Mouse (Mus musculus) brain, embryonic 18.5 days (tissue): ENCODE measurements at regions not wholly inside any gene's neighbourhood (a gene's known extent, or its start where the extent isn't known, plus 50 kb on each side); places are given as distances from the start of the nearest gene placed in this dataset.

Source experiments
- DNase-seq: peaks from one replicate; pipeline ENCODE4 v3.0.0-alpha.2; 2012; ENCODE audit warnings: low read depth, low spot score

DNA sequence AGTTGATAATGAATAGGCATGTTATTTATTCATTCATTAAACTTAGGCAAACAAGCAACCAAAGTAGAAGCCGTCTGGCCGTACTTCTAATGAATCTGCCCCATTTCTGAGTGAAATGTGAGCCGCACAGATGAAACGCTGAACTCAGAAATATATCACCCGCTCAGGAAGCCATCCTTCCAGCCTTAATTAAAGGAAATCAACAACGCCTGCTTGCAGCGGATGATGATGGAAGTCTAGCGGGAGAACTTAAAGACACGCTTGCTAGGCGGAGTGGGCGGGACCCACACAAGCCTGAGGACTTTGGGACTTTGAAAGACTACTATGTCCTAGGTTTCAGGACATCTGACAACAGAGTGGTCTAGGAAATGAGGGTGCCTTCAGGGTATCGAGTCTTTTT, 117.7 kb upstream of the Xylt1 start:
- DNase-seq = no peak

DNA sequence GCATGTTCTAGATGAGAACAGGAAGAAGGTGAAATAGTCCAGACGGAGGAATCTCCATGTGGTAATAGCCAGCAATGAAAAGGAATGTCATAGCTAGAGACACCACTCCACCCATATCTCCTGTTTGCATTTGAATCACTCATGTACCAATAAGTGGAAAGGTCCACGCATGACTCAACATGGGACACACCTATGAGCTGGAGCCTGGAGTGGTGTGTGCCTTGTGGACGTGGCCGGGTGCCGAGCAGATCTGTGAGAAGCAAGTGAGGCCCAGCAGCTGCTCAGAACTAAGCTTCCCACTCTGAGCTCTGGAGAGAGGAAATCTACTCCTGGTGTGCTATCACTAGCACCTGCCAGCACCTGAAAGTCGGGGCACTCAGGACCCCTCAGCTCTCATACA, 116.4 kb upstream of the Xylt1 start:
- DNase-seq = no peak

DNA sequence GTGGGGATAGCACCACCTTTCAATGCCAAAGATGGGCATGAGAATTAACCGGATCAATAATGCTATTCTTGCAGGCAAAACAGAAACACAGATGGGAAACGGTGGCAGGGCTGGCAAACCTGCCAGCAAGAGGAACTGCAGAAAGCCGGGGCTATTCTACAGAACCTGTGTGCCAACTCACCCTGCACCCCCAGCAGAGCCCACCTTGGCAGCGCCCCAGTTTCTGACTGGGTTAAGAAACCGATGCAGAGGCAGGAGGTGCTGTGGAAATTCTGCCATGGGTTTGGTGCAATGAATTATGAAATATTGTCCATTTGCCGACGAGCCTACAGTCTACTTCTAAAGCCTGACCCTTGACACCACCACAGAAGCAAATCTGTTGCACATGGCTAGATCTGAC, 112.7 kb upstream of the Xylt1 start:
- no peak for DNase-seq

DNA sequence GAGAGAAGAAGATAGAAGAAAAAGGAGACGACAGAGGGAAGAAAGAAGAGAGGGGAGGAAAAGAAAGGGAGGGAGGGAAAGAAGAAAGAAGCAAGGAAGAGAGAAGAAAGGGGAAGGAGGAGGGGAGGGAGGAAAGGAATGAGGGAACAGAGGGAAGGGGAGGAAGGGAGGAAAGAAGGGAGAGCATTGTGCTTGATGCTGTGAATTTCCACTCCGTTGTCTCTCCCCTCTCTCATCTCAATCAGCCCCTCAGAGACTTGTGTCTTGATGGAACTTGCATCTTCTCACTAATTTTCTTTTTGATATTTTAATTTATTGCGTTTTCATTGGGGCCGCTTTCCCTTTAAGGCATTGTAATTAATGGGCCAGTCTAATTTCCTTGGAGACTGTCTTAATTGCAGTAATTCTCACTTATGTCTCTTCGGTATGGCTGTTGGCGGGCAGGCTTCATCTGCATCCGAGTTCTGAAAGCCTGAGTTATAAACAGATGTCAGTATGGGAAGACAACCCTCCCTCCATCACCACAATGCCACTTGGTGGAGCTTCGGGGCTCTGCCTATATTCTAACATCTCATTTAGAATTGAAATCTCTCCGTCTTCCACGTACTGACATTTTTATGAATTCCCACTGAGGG, 111.4 kb upstream of the Xylt1 start:
- DNase-seq = no peak

DNA sequence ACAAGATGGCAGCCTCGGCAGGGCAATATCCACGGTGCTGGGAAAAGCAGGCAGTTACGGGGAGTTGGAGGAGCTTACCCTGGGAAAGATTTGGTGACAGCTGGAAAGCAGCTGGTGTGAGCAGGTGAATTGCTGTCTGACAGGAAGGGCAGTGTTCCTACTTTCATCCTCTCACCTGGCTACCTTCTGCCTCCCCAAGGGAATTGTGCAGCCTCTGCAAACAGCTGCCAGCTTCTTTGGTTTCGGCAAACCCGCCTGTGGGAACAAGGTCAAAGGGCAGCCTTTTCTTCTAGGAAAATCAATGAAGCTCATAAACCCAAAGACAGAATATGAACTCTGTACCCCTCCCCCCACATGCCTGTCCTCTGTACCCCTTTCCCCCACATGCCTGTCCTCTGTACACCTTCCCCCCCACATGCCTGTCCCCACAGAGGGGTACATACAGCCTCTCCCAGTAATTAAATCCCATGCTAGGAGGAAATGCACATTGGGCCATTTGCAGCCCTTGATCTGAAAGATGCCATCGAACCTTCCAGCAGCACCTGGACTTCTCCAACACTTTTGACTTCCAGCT, 102.3 kb upstream of the Xylt1 start:
- DNase-seq = no peak

DNA sequence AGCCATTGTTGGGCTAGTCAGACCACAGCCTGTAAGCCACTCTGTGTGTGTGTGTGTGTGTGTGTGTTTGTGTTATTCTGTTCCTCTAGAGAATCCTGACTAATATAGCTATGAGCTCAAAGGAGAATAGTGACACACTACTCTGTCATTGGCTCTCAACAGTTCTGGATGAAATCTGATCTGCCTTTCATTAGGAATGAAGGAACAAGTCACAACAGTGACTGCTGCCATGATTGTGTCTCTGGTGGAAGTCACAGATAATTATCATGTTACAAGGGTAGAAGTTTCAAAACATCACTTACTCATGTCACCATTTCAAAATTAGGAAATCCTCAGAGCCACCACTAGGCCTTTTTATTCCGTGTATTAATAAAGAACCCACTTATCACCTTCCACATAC, 98.6 kb upstream of the Xylt1 start:
- DNase-seq = no peak

DNA sequence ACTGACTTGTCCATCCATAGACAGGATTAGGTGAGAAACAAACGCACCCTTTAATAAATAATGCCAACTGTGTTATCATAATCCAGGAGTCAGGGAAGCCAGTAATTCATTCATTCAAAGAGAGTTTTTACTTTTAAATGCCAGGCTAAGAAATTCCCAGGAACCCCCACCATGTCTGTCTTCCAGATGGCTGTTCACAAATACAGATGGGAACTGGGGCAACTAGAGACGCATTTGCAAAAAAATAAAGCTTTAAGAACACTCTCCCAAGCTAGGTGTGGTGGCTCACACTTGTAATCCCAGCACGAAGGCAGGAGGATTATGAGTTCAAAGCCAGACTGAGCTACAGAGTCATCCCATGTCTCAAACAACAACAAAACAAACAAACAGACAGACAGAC, 95.6 kb upstream of the Xylt1 start:
- peak; percentile 47 for DNase-seq

DNA sequence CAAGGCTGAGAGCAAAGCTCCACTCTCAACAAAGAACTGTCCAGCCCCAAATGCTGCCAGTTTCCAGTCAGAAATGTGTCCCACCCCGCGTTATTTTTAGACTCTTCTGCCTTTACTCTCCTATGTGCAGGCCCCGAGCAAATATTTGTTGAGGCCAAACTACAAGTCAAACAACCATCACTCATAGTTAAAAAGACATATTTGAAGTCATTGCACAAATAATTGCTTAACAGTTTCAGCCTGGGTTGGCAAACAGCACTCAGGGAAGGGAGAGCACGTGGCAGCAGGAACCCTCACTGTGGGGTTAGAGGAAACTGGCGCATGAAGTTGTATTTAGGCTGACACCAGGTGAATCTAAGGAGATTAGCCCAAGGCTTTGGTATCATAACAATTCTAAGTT, 94.8 kb upstream of the Xylt1 start:
- no peak for DNase-seq

DNA sequence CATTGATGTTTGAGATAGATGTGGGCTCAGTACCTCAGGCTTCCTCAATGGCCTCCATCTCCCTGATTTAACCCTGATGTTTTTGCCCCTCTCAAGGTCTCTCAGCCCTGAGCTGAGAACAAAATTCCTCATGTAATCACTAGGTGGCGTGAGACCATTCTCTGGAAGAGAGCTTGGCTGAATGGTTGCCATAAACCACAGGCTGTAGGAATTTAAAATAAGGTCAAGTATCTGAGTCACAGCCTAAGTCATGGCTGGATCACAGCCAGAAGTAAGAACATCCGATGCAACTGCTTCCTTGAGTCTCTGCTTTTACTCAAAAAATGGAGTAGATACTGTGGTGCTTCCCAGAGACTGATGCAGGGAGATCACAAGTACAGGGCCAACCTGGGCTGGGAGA, 77.1 kb upstream of the Xylt1 start:
- no peak for DNase-seq

DNA sequence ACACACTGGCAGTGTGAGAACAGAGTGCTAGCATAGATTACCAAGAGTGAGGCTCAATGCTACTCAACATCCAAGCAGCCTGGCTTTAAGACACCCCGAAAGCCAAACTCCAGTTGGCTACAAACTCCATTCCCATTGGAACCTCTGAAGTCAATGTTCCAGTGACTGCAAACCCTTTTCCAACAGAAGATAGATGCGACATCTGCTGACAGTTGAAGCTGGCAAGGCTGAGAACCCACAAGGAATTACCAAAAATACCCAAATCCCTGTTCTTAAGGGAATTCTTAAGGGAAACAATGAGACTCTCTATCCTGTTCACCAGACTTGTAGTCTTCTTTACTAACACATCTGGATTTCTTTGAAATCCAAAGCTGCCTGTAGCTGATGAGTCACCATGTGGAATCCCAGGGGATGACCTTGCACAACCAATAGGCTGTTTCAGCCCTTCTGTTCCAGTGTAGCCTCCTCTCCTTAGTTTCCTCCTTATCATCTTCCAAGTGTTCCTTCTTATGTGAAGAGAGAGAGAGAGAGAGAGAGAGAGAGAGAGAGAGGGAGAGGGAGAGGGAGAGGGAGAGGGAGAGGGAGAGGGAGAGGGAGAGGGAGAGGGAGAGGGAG, 70.1 kb upstream of the Xylt1 start:
- no peak for DNase-seq

DNA sequence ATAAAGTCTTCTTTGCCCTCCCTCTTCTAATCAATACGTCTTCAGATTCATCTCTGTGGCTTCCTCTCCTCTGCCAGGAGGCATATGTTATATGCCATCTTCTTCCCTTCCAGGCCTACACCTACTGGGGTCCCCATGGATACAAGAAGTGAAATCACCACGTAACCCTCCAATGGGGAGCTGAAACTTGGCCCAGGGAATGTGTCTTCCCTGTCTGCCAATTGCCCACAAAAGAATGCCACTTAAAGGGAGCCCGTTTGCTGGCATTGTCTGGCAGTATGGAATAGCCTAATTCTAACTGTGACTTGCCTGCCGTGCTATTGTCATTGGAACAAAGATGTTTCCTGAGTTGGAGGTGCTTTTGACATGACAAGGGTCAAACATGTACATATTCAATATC, 69.5 kb upstream of the Xylt1 start:
- no peak for DNase-seq

DNA sequence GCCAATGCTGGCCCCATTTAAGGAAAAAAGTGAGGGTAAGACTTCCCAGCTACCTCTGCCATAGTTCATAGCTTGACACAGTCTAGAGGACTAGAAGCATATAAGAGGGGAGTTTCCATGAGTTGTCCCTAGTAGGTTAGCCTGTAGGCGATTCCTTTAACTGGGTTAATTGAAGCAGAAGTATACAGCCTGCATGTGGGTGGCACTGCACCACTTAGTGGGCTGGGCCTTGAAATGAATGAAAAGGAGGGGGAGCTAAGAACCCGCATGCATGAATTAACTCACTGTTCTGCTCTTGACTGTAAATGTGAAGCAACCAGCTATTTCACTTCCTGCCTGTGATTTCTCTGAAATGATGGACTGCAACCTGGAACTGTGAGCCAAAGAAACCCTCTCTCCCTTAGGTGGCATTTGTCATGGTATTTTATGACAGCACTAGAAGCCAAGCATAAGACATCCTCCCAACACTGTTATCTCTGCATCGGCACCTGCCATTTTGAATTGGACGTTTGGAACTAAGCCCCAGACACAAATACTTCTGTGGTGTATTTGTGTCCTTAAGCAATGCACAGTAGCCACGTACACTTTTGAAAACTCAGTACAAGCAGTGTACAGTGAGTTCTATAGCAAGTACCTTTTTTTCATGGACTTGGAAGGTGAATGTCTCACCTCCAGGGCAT, 64.5 kb upstream of the Xylt1 start:
- no peak for DNase-seq

DNA sequence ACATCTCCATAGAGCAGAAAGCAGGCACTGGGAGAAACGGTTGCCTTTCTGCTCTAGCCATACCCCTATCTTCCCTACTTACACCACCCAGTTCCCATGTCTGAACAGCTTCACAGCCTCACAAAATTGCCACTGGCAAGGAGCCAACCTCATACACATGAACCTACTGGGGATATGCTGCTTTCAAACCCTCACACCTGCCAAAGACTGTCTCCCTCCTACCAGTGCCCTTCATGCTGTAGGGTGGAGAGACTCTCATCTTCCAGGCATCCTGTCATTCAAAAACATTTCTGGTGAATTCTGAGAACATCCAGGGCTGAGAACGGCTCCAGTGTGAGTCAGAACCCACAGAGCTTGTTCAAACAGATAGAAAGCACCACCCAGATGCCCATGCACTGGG, 63.4 kb upstream of the Xylt1 start:
- no peak for DNase-seq

DNA sequence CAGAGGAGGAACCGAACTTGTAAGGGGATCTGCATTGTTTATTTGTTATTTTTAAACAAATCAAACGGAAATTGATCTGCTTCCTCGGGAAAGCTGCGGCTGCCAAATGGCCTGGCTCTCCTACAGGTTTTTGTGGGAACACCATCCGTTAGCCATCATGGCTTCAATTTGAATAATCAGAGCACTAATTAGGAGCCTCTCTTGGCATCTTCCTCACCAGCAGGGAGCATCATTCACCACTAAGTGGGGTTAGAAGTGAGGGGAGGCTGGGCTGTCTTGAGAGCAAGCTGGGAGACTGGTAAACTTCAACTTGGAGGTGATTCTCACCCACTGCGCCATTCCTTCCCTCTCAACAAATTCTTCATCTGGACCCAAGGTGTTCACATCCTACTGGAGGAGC, 60.2 kb upstream of the Xylt1 start:
- no peak for DNase-seq
